Mouse (Mus musculus) right cerebral cortex, postnatal 36 days (tissue): Measurements from ENCODE around the gene Gigyf2.
"Not testable (repeated sequence)": the region's sequence is repeated elsewhere in the genome, so short reads cannot be mapped to it uniquely, and the experiment has no call there.

Experiments
- DNase-seq, 2 experiments: peaks; one replicate each; pipeline ENCODE4 v3.0.0; 2022; ENCODE audit warnings: low spot score in 2 of 2, mixed read lengths in 1 of 2

The Gigyf2 gene

DNA sequence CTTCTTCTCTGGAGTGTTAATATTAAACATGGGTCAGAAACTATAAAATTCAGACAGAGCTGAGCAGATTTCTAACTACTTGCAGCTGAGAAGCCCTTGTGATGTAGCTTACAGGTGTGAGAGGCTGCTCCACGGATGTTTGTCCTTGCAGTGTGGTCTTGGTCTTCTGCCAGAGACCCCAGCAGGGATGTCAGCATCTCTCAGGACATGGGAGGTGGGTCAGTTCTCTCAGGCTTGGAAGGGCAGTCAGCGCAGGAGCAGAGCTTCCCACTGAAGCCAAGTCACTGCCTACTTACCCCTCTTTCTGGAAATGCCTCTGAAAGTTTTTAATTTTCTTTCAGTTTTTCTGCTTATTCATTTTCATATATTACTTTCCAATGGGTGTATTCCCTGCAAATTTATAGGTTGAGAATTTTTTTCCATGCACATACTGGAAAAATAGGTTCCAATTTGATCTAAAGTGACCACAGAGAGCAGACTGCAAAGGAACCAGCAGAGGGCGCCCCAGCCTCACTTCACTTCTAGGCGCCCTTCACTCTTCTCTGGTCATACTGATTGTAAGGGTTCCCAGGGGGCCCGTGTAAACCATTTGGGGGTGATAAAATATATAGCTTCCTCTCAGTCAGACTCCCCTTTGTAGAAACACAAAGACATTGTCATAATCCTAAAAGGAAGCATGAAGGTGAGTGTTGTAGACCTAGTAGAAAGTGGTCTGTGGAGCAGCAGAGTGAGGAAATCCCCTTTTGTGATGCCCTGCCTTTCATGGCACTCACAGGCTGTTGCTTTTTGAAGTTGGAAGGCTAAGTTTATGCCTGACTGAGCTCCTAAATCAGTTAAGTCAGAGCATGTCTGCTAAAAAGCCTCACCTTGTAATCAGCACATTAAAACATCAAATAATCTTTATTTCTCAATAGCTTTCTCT, 120.6 kb downstream of the Gigyf2 start:
- peak; percentile 26 to 38 for DNase-seq

GRCm38 (mm10) chr1:87449432-87449831, 122.6 kb downstream of the Gigyf2 start:
- no peak for DNase-seq

DNA sequence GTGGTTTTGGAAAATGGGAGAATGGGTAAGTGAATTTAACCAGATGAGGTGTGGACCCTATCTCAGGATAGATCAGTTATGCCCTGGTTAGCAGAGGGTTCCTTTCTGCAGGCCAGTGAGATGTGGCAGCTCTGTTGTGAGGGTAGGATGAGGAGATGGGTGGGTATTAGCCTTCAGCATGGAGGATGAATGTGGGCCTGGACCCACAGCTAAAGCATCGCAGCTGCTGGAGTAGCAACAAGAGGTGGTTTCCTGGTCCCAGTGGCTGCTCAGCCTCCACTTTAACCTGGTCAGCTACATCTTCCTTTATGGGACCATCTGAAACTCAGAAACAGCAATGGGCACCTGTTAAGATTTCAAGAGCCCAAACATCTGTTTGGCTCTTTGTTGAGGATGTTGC, 129.6 kb downstream of the Gigyf2 start:
- DNase-seq = no peak

DNA sequence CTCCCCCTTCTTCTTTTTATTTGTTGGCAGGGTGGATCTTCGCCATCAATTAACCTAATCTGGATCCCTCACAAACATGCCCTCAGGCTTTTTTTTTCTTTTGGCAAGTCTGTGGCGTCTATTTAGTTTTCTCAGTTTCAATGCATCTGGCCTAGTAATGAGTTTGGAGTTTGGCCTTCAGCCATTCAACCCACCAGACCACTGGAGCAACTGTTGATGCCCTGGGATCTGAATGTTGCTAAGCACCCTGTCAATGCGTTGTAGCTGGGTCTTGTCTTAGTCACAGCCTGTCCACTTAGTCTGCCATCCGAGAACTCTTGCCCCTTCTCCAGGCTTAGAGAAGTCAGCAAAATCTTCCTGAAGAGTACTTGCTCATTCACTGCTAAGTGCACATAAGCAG, 131.2 kb downstream of the Gigyf2 start:
- DNase-seq = no peak

DNA sequence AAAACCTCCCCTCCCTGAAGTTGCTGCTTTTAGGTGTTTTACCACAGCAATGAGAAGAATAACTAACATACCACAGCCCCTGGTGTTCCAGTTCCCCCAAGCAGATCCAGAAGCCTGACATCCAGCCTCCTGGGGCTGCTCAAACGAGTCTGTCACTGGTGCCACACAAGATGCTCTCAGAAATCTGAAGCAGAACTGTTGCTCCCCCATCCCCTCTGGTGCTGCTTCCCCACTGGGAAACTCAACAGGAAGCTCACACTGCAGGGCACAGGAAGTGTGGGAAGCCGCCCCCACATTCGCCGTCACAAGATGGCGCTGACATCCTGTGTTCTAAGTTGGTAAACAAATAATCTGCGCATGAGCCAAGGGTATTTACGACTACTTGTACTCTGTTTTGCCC, 133.1 kb downstream of the Gigyf2 start:
- DNase-seq = not testable (repeated sequence)

DNA sequence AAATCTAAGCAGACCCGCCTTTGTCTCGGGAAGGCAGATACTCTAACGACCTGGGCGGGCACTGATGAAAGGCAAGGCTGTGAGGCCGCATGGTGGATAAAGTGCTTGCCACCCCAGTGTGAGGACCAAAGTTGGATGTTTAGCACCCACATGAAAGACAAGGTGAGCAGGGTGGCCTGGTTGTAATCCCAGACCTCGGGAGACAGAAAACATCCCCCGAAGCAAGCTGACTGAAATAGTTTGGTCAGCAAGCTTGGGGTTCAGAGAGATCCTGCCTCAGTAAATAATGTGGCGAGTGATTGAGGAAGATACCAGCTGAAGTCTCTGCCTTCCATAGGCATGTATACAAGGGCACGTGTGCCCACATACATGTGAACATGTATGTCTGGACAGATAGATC, 140.7 kb downstream of the Gigyf2 start:
- no peak for DNase-seq

GRCm38 (mm10) chr1:87468321-87468720, 141.5 kb downstream of the Gigyf2 start:
- no peak for DNase-seq

DNA sequence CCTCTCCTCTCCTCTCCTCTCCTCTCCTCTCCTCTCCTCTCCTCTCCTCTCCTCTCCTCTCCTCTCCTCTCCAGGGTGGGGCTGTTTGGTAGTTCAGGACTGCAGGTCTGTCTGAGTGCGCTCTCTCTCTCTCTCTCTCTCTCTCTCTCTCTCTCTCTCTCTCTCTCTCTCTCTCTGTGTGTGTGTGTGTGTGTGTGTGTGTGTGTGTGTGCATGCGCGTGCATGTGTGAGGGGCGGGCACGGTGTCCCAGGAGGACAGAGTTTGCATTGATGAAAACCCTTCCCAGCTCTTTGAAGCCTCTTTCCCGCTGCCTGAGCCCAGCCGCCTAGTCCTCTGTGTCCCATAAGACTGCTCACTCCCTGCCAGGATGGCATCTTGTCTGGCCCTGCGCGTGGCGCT, 143.2 kb downstream of the Gigyf2 start, which contains the start of gene Snorc:
Snorc (plus strand) TSS at position 301 of the 400 bp plus-strand sequence.
- DNase-seq = not testable (repeated sequence)

DNA sequence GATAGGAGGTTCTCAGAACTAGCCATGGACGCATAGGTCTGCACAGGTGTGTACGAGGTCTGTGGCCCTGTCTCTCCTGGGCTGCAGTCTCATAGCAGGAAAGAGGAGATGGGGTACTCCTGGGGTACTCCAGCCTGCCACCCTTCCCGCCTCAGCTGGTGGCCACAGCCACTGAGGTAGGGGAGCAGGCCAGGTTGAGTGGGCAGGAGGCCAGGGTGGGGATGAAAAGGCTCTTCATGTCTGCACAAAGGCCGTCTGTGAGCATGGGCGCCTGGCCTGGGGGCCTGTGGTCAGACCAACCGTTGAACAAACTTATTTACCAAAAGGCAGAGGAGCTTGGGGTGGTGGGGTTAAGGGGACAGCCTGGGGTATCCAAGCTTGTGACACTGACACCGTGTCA, 145.1 kb downstream of the Gigyf2 start:
- DNase-seq = no peak

DNA sequence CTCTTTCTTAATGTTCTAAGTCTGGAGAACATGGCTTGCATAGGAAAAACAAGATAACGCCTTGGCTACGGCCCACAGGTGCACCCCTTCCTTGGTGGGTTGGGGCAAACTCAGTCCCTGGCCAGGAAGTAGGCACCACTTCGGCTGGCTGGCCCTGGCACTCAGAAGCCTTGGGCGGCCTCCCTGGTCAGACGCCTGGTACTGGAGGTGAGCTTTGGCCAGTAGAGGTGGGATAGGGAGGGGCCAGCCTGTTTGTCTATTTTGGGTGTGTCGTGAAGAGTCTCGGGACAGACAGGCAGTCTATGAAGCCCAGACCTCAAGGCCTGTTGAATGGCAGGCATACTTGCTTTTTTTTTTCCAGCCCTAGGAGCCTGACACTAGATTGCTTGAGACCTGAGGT, 145.8 kb downstream of the Gigyf2 start:
- no peak for DNase-seq

DNA sequence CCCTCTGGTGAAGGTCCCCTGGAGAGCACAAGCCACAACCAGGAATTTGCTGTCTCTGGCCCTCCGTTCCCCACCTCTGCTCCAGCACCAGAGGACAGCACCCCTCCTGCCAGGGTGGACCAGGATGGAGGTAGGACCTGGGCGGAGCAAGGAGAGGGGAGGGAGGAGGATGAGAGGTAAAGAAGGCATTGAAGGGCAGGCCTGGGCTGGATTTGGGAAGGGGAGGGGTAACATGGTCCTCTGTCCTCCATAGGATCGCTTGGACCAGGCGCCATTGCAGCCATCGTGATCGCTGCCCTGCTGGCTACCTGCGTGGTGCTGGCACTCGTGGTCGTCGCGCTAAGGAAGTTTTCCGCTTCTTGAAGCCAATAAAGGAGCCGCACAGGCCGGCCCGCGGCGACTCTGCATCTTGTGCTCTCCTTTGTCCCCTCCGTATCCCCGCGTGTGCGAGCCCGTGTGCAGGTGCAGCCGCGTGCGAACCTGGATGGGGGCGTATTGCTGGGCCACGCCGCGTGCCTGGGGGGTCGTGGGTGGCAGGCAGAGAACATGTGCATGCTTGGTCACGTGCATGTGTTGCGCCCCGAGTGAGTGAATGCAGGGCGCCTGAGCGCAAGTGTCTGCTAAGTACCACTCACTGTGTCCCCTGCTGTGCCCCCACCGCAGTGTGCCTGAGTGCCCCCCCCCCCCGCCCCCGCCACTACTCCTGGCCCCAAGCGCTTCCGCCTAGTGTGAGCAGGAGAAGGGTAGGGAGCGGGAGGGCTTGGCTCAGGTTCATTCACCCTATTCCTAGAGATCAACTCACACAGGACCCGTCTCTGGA, 148.5 kb downstream of the Gigyf2 start:
- peak; percentile 77 to 84 for DNase-seq

GRCm38 (mm10) chr1:87482546-87482945, 155.7 kb downstream of the Gigyf2 start:
- no peak for DNase-seq

DNA sequence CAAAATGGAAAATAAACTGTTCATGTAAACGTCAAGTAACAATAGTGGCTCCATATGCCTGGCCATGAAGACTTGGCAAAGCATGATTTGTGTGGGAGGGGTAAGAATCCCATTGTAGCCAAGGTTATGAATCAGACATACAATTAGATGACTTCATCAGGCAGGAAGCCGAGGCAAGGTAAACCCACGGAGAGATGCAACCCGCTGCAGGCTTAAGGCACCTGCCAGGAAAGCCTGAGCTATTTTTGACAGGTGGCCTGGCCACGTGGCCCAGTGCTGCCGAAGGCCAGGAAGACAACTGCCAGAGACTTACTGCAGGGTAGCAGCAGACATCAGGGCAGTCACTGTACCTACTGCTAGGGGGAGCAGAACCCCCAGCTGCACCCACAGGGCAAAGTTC, 159.6 kb downstream of the Gigyf2 start:
- peak; percentile 73 to 78 for DNase-seq

DNA sequence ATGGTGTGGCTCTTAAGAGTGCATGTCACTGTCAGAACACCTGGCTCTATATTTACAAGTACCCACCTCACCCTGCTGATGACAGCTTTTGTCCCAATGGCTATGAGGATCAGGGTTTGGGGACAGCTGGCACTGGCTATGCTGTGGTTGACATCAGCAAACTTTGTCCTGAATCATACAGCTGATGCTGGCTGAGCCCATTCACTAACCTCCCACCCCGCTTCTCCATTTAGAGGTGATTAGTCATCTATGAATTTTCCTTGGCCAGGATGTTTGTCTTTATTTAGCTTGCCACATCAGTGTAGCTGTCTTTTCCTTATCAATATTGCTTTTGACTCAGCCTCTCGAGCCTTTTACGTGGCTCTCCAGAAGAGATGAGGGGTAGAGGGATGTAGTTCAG, 165.5 kb downstream of the Gigyf2 start:
- DNase-seq = no peak

DNA sequence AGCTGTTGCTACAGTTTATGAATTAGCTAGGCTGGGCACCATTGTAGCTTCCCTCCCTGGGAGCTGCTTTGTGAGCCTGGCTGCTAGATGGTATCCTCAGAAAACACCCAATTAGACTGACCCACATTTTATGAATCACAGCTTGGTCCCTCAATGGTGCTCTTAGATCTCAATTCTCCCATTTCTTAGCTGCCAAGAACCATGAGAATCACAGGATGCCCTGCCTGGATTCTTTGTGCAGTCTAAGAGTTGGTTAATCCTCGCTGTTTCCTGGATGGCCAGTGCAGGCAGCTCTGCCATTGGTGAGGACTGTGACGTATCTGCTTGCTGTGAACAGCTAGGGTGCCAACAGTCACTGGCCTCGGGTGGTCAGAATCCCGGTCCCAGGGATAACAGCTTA, 166.7 kb downstream of the Gigyf2 start:
- no peak for DNase-seq
